Mouse (Mus musculus): ENCODE data around the gene Gm3238. TPM values are rescaled to one million over a fixed set of nuclear protein-coding genes. Genes with fewer than 3 reads are reported as not detected.
"Not testable (repeated sequence)": the region's sequence is repeated elsewhere in the genome, so short reads cannot be mapped to it uniquely, and the experiment has no call there.

Gene Gm3238
- polyA plus RNA-seq, 1 experiment from 2014 or later: not detected

DNA sequence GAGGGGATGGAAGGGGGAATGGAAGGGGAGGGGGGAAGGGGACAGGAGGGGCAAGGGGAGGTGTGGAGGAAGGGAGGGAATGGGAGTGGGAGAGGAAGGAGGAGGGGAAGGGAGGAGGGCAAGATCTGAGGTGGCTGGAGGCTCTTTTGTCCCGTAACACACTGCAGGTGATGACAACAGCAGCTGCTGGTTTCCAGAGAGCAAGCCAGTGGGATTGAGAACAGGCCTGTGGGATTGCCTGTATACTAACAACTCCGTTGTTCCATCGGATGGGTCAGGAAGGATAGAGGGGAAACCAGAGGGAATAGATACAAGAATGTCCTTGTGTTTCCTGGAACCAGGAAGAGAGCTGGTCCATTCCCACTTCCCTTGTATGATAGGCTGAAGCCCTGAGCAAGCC is 26.6 kb upstream of the Gm3238 start:
- no peaks in the 10 kb centered on the region for H3K4me1 ChIP-seq (replicated peaks; ENCODE audit: control insufficient read depth, insufficient read depth, low read length)
- H3K27me3 ChIP-seq (replicated peaks; ENCODE audit: control insufficient read depth, insufficient read depth, low read length): no peaks in the 10 kb centered on the region
- H3K9ac ChIP-seq (replicated peaks; ENCODE audit: low read depth, low read length): no peak overlapping the region
- ATAC-seq: no peak
- no peak overlapping the region for H3K4me3 ChIP-seq (replicated peaks; ENCODE audit: low read length)
- no peak overlapping the region for H3K27ac ChIP-seq (ENCODE audit: low read length)
- no peaks in the 10 kb centered on the region for H3K36me3 ChIP-seq (ENCODE audit: control insufficient read depth, insufficient read depth)
- H3K9me3 ChIP-seq (ENCODE audit: control insufficient read depth, low read length): no peaks in the 10 kb centered on the region
- H3K4me2 ChIP-seq (ENCODE audit: low read length): no peak overlapping the region
- 15% methylated on average over 3 of the region's 3 CpGs for WGBS

GRCm38 (mm10) chr10:77794976-77795375 is 23.9 kb upstream of the Gm3238 start, which contains the start of gene Gm9639:
Gene Gm9639, minus strand, starts transcription at chr10:77795076.
- Histone ChIP-seq H3K27ac (ENCODE audit: low read length) (no peak within 1 kb of the TSS), H3K4me1 (replicated peaks; ENCODE audit: control insufficient read depth, insufficient read depth, low read length) (no peaks in the 10 kb centered on the region), H3K4me3 (replicated peaks; ENCODE audit: low read length) (no peak within 1 kb of the TSS), H3K9ac (replicated peaks; ENCODE audit: low read depth, low read length) (no peak within 1 kb of the TSS), H3K36me3 (ENCODE audit: control insufficient read depth, insufficient read depth) (no peaks in the 10 kb centered on the region), H3K4me2 (ENCODE audit: low read length) (no peak within 1 kb of the TSS), H3K27me3 (replicated peaks; ENCODE audit: control insufficient read depth, insufficient read depth, low read length) (no peaks in the 10 kb centered on the region), H3K9me3 (ENCODE audit: control insufficient read depth, low read length) (no peaks in the 10 kb centered on the region)
- 55% methylated on average over 2 of the region's 2 CpGs for WGBS
- no peak for ATAC-seq

DNA sequence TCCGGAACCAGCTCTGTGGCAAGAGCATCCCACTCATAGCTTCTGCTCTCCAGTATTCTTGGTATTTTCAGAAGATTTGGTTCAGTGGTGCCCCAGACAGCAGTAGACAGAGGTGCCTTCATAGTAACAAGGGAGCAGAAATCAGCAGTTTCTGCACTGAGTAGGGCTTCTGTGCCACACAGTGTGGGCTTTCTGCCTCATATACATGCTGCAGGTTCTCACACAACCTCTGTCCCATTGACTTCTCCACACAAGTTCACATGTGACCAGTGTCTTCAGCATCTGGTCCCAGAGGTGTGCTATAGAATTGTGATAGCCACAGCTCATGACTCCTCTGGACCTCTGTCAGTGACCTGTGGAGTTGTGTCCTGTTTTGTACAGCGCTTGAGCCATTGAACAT is 17.5 kb upstream of the Gm3238 start:
- no peaks in the 10 kb centered on the region for H3K27me3 ChIP-seq (replicated peaks; ENCODE audit: control insufficient read depth, insufficient read depth, low read length)
- WGBS: 94% methylated on average over 2 of the region's 2 CpGs

GRCm38 (mm10) chr10:77787876-77788275 is 16.8 kb upstream of the Gm3238 start, which contains the start of gene Gm7137:
Gene Gm7137, minus strand, starts transcription at chr10:77788200.
- ATAC-seq; H3K36me3 ChIP-seq (ENCODE audit: control insufficient read depth, insufficient read depth); H3K9me3 ChIP-seq (ENCODE audit: control insufficient read depth, low read length); H3K27ac ChIP-seq (ENCODE audit: low read length); H3K4me3 ChIP-seq (replicated peaks; ENCODE audit: low read length); H3K4me2 ChIP-seq (ENCODE audit: low read length); H3K4me1 ChIP-seq (replicated peaks; ENCODE audit: control insufficient read depth, insufficient read depth, low read length); H3K27me3 ChIP-seq (replicated peaks; ENCODE audit: control insufficient read depth, insufficient read depth, low read length); H3K9ac ChIP-seq (replicated peaks; ENCODE audit: low read depth, low read length): not testable (repeated sequence)
- no CpG with 5 or more reads among the region's 1 CpGs for WGBS

More for the DNA sequence above, 17.5 kb upstream of the Gm3238 start:
- H3K9ac ChIP-seq (replicated peaks; ENCODE audit: low read depth, low read length): no peak overlapping the region
- H3K36me3 ChIP-seq (ENCODE audit: control insufficient read depth, insufficient read depth): no peaks in the 10 kb centered on the region
- no peak overlapping the region for H3K4me2 ChIP-seq (ENCODE audit: low read length)
- H3K4me1 ChIP-seq (replicated peaks; ENCODE audit: control insufficient read depth, insufficient read depth, low read length): no peaks in the 10 kb centered on the region
- no peak overlapping the region for H3K27ac ChIP-seq (ENCODE audit: low read length)
- no peak overlapping the region for H3K4me3 ChIP-seq (replicated peaks; ENCODE audit: low read length)
- H3K9me3 ChIP-seq (ENCODE audit: control insufficient read depth, low read length): no peaks in the 10 kb centered on the region
- ATAC-seq: no peak

- not testable (repeated sequence) for H3K4me1 ChIP-seq (replicated peaks; ENCODE audit: control insufficient read depth, insufficient read depth, low read length); H3K4me3 ChIP-seq (replicated peaks; ENCODE audit: low read length); H3K4me2 ChIP-seq (ENCODE audit: low read length); H3K9me3 ChIP-seq (ENCODE audit: control insufficient read depth, low read length); H3K36me3 ChIP-seq (ENCODE audit: control insufficient read depth, insufficient read depth); H3K9ac ChIP-seq (replicated peaks; ENCODE audit: low read depth, low read length); H3K27ac ChIP-seq (ENCODE audit: low read length); ATAC-seq; H3K27me3 ChIP-seq (replicated peaks; ENCODE audit: control insufficient read depth, insufficient read depth, low read length)
- WGBS: 100% methylated on average over 1 of the region's 3 CpGs
Observed at GRCm38 (mm10) chr10:77783396-77783795, 12.3 kb upstream of the Gm3238 start.

DNA sequence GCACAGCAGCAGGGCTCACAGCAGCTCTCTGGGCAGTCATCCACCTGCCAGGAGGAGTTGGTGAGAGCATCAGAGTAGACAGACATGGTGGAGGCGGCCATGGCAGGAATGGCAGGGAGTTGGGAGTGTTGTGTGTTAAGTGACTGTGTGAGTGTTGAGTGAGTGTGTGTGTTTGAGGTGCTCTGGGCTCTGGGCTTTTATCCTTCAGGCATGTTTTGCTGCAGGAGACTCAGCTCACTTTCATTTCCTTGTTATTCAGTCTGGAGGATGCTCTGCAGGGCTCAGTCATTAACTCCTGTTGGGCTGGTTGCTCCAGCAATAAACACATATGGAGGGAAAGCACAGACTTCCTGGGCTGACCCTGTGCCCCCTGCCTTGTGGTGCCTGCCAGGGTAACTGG is 11.3 kb upstream of the Gm3238 start, which contains the start of gene Gm3250:
Gene Gm3250, minus strand, starts transcription at position 101 of the 400 bp plus-strand sequence.
- ATAC-seq; H3K9me3 ChIP-seq (ENCODE audit: control insufficient read depth, low read length); H3K9ac ChIP-seq (replicated peaks; ENCODE audit: low read depth, low read length); H3K4me1 ChIP-seq (replicated peaks; ENCODE audit: control insufficient read depth, insufficient read depth, low read length); H3K27me3 ChIP-seq (replicated peaks; ENCODE audit: control insufficient read depth, insufficient read depth, low read length); H3K27ac ChIP-seq (ENCODE audit: low read length); H3K4me3 ChIP-seq (replicated peaks; ENCODE audit: low read length); H3K4me2 ChIP-seq (ENCODE audit: low read length); H3K36me3 ChIP-seq (ENCODE audit: control insufficient read depth, insufficient read depth): not testable (repeated sequence)
- WGBS: 60% methylated on average over 1 of the region's 1 CpGs

DNA sequence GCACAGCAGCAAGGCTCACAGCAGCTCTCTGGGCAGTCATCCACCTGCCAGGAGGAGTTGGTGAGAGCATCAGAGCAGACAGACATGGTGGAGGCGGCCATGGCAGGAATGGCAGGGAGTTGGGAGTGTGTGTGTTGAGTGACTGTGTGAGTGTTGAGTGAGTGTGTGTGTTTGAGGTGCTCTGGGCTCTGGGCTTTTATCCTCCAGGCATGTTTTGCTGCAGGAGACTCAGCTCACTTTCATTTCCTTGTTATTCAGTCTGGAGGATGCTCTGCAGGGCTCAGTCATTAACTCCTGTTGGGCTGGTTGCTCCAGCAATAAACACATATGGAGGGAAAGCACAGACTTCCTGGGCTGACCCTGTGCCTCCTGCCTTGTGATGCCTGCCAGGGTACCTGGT is 5.7 kb upstream of the Gm3238 start, which contains the start of gene Gm7138:
Gene Gm7138, minus strand, starts transcription at position 101 of the 400 bp plus-strand sequence.
- not testable (repeated sequence) for H3K9ac ChIP-seq (replicated peaks; ENCODE audit: low read depth, low read length)

DNA sequence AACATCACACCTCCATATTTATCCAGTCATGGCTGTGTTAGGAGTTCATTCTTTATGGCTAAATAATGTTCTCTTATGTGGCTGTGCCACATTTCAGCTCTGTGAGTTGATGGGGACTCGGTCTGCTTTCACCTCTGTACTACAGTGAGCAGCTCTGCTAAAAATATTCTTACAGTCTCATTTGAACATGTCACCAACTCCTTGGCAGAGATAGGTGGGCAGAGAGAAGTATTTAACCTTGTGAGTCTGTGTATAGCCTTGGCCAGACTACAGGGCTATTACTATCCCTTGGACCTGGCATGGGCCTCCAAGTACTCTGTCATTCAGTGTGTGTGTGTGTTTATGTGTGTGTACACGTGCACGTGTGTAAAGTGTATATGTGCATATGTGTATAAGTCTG is 1.0 kb upstream of the Gm3238 start:
- not testable (repeated sequence) for H3K27me3 ChIP-seq (replicated peaks; ENCODE audit: control insufficient read depth, insufficient read depth, low read length); H3K9ac ChIP-seq (replicated peaks; ENCODE audit: low read depth, low read length); H3K9me3 ChIP-seq (ENCODE audit: control insufficient read depth, low read length); H3K4me3 ChIP-seq (replicated peaks; ENCODE audit: low read length); H3K4me1 ChIP-seq (replicated peaks; ENCODE audit: control insufficient read depth, insufficient read depth, low read length); ATAC-seq; H3K36me3 ChIP-seq (ENCODE audit: control insufficient read depth, insufficient read depth); H3K4me2 ChIP-seq (ENCODE audit: low read length); H3K27ac ChIP-seq (ENCODE audit: low read length)
- 100% methylated on average over 1 of the region's 3 CpGs for WGBS

More for the DNA sequence above, 5.7 kb upstream of the Gm3238 start, which contains the start of gene Gm7138:
- H3K4me3 ChIP-seq (replicated peaks; ENCODE audit: low read length); H3K4me2 ChIP-seq (ENCODE audit: low read length); H3K9me3 ChIP-seq (ENCODE audit: control insufficient read depth, low read length); H3K4me1 ChIP-seq (replicated peaks; ENCODE audit: control insufficient read depth, insufficient read depth, low read length); H3K27me3 ChIP-seq (replicated peaks; ENCODE audit: control insufficient read depth, insufficient read depth, low read length); H3K36me3 ChIP-seq (ENCODE audit: control insufficient read depth, insufficient read depth); ATAC-seq; H3K27ac ChIP-seq (ENCODE audit: low read length): not testable (repeated sequence)
- 50% methylated on average over 1 of the region's 1 CpGs for WGBS

DNA sequence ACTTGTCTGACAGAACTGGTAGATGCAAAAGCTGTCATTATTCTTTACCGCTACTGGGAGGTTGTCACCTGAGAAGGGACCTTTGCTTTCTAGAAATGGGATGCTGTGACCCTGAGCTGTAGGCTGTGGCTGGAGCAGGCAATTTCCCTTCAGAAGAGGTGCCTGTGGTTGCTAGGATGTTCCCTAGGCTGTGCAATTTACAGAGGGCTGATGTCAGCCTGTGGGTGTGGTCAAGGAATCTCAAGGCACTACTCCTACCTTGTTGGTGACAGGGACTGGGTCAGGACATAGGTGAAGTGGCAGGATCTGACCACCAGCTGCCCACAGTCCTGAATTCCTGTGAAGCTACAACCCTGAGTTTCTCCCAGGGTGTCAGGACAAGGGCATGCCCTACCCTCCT is 1.4 kb downstream of the Gm3238 start:
- H3K9ac ChIP-seq (replicated peaks; ENCODE audit: low read depth, low read length): no peak overlapping the region
- ATAC-seq: no peak

DNA sequence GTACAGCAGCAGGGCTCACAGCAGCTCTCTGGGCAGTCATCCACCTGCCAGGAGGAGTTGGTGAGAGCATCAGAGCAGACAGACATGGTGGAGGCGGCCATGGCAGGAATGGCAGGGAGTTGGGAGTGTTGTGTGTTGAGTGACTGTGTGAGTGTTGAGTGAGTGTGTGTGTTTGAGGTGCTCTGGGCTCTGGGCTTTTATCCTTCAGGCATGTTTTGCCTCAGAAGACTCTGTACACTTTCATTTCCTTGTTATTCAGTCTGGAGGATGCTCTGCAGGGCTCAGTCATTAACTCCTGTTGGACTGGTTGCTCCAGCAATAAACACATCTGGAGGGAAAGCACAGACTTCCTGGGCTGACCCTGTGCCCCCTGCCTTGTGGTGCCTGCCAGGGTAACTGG is 11.5 kb downstream of the Gm3238 start, which contains the start of gene Gm3233:
Gene Gm3233, minus strand, starts transcription at position 101 of the 400 bp plus-strand sequence.
- not testable (repeated sequence) for H3K4me2 ChIP-seq (ENCODE audit: low read length); H3K4me1 ChIP-seq (replicated peaks; ENCODE audit: control insufficient read depth, insufficient read depth, low read length); H3K9me3 ChIP-seq (ENCODE audit: control insufficient read depth, low read length); H3K9ac ChIP-seq (replicated peaks; ENCODE audit: low read depth, low read length); H3K27me3 ChIP-seq (replicated peaks; ENCODE audit: control insufficient read depth, insufficient read depth, low read length); H3K27ac ChIP-seq (ENCODE audit: low read length); H3K36me3 ChIP-seq (ENCODE audit: control insufficient read depth, insufficient read depth); H3K4me3 ChIP-seq (replicated peaks; ENCODE audit: low read length); ATAC-seq
- no CpG with 5 or more reads among the region's 1 CpGs for WGBS

More for the DNA sequence above, 1.4 kb downstream of the Gm3238 start:
- no peak overlapping the region for H3K27ac ChIP-seq (ENCODE audit: low read length)
- H3K9me3 ChIP-seq (ENCODE audit: control insufficient read depth, low read length): no peaks in the 10 kb centered on the region
- no peaks in the 10 kb centered on the region for H3K36me3 ChIP-seq (ENCODE audit: control insufficient read depth, insufficient read depth)
- no peaks in the 10 kb centered on the region for H3K27me3 ChIP-seq (replicated peaks; ENCODE audit: control insufficient read depth, insufficient read depth, low read length)
- H3K4me3 ChIP-seq (replicated peaks; ENCODE audit: low read length): no peak overlapping the region
- H3K4me2 ChIP-seq (ENCODE audit: low read length): no peak overlapping the region
- 88% methylated on average over 1 of the region's 1 CpGs for WGBS
- no peaks in the 10 kb centered on the region for H3K4me1 ChIP-seq (replicated peaks; ENCODE audit: control insufficient read depth, insufficient read depth, low read length)

Measured in forebrain, embryonic 16.5 days (tissue).